Mouse (Mus musculus) forebrain, embryonic 11.5 days (tissue): ENCODE results near the gene Mkrn3. TPM values are rescaled to one million over a fixed set of nuclear protein-coding genes. Genes with fewer than 3 reads are reported as not detected.

Experiments used
- ATAC-seq: fragments of 200-750 bp; cut with Nextera tagmentation; replicated peaks from 2 replicates; pipeline ENCODE4 v1.8.0; 2017; ENCODE audit warnings: moderate TSS enrichment; ENCODE audit not compliant: low FRiP score
- DNase-seq: peaks from one replicate; pipeline ENCODE4 v3.0.0-alpha.2; 2017; ENCODE audit warnings: low spot score
- H3K27ac ChIP-seq: fragments of 300-500 bp; sonication (generic); 2 replicates; pipeline ENCODE4 v1.5.1; 2014; ENCODE audit warnings: low read depth, low read length
- H3K27me3 ChIP-seq: fragments of 300-500 bp; sonication (generic); 2 replicates; pipeline ENCODE4 v1.6.1; 2014; ENCODE audit warnings: mild to moderate bottlenecking, low read length, mixed read lengths; ENCODE audit not compliant: control insufficient read depth, insufficient read depth
- H3K36me3 ChIP-seq: fragments of 300-500 bp; sonication (generic); 2 replicates; pipeline ENCODE4 v1.6.1; 2014; ENCODE audit warnings: mild to moderate bottlenecking, low read length, moderate library complexity, mixed read lengths; ENCODE audit not compliant: control insufficient read depth, insufficient read depth
- H3K4me1 ChIP-seq: fragments of 300-500 bp; sonication (generic); replicated peaks from 2 replicates; pipeline ENCODE4 v1.6.1; 2014; ENCODE audit warnings: low read length, mixed read lengths; ENCODE audit not compliant: control insufficient read depth, insufficient read depth
- H3K4me2 ChIP-seq: fragments of 300-500 bp; sonication (generic); 2 replicates; pipeline ENCODE4 v1.6.1; 2014; ENCODE audit warnings: low read depth, mild to moderate bottlenecking, low read length, moderate library complexity, mixed read lengths; ENCODE audit not compliant: severe bottlenecking
- H3K4me3 ChIP-seq: fragments of 300-500 bp; sonication (generic); 2 replicates; pipeline ENCODE4 v1.5.1; 2014; ENCODE audit warnings: low read depth, low read length
- H3K9ac ChIP-seq: fragments of 300-500 bp; sonication (generic); 2 replicates; pipeline ENCODE4 v1.6.1; 2014; ENCODE audit warnings: low read length
- H3K9me3 ChIP-seq: fragments of 300-500 bp; sonication (generic); 2 replicates; pipeline ENCODE4 v1.6.1; 2016; ENCODE audit warnings: low read length, mixed read lengths; ENCODE audit not compliant: control insufficient read depth
- WGBS: fragments of 180-500 bp; shearing (Covaris S2); extraction: QIAGEN DNeasy Blood & Tissue Kit; methylation state at CpG from one replicate; pipeline ENCODE4 v1.1.7; 2014; 5-methylcytosine and 5-hydroxymethylcytosine counted together
- polyA plus RNA-seq: library from polyadenylated mRNA; unstranded; fragments of >200 nt; fragmentation: Nextera tagmentation; extraction: Ambion mirVana; gene quantifications from 2 replicates; pipeline ENCODE4 v1.2.1, GENCODE M21; 2014

Gene Mkrn3
- polyA plus RNA-seq, 1 experiment from 2014 or later, result 19.3 TPM

GRCm38 (mm10) chr7:62406573-62407050 lies 13.3 kb downstream of the Mkrn3 start:
- H3K27me3 ChIP-seq, result no peaks in the 10 kb centered on the region
- no peaks in the 10 kb centered on the region for H3K9me3 ChIP-seq
- peak overlapping the region; percentile 21 for H3K4me3 ChIP-seq
- 32% methylated on average over 19 of the region's 19 CpGs for WGBS
- peak overlapping the region; percentile 43; the same call in 1 of the 2 replicates for H3K27ac ChIP-seq
- peaks cover 4% of the 10 kb centered on the region; the same call in 1 of the 2 replicates for H3K4me1 ChIP-seq
- DNase-seq, result peak; percentile 70
- H3K9ac ChIP-seq, result peak overlapping the region; percentile 35
- no peaks in the 10 kb centered on the region for H3K36me3 ChIP-seq
- H3K4me2 ChIP-seq, result peak overlapping the region; percentile 52
- ATAC-seq, result peak; percentile 76

- Histone ChIP-seq H3K27ac (0 out of 2 replicates have a peak overlapping the region, but pooled peaks have one; percentile 15), H3K4me3 (no peak overlapping the region), H3K27me3 (no peaks in the 10 kb centered on the region), H3K36me3 (no peaks in the 10 kb centered on the region), H3K9ac (no peak overlapping the region), H3K4me1 (peaks cover 3% of the 10 kb centered on the region; the same call in 1 of the 2 replicates), H3K4me2 (no peak overlapping the region), H3K9me3 (no peaks in the 10 kb centered on the region; the same call in 1 of the 2 replicates)
- DNase-seq (no peak), ATAC-seq (peak; percentile 60)
- 42% methylated on average over 1 of the region's 1 CpGs for WGBS
Measured at GRCm38 (mm10) chr7:62392202-62392601, 27.7 kb downstream of the Mkrn3 start.

- H3K27ac ChIP-seq, result no peak overlapping the region
- no peak for ATAC-seq
- no peak overlapping the region for H3K9ac ChIP-seq
- no peak for DNase-seq
- H3K9me3 ChIP-seq, result no peaks in the 10 kb centered on the region; the same call in 1 of the 2 replicates
- peaks cover 3% of the 10 kb centered on the region; the same call in 1 of the 2 replicates for H3K4me1 ChIP-seq
- no peaks in the 10 kb centered on the region for H3K36me3 ChIP-seq
- no peaks in the 10 kb centered on the region for H3K27me3 ChIP-seq
- 53% methylated on average over 4 of the region's 4 CpGs for WGBS
- no peak overlapping the region for H3K4me2 ChIP-seq
- no peak overlapping the region for H3K4me3 ChIP-seq
Measured at GRCm38 (mm10) chr7:62388291-62388690, 31.6 kb downstream of the Mkrn3 start.

GRCm38 (mm10) chr7:62382391-62382790 lies 37.5 kb downstream of the Mkrn3 start:
- no peak overlapping the region for H3K9ac ChIP-seq
- WGBS, result 5% methylated on average over 2 of the region's 2 CpGs
- DNase-seq (peak; percentile 55), ATAC-seq (no peak; the same call in 1 of the 2 replicates)
- H3K36me3 ChIP-seq, result no peaks in the 10 kb centered on the region
- no peaks in the 10 kb centered on the region; the same call in 1 of the 2 replicates for H3K9me3 ChIP-seq
- H3K27ac ChIP-seq, result no peak overlapping the region
- 0 out of 2 replicates have a peak, but pooled peaks cover 2% of the 10 kb centered on the region for H3K4me1 ChIP-seq
- H3K27me3 ChIP-seq, result no peaks in the 10 kb centered on the region
- no peak overlapping the region for H3K4me2 ChIP-seq
- H3K4me3 ChIP-seq, result no peak overlapping the region

- Histone ChIP-seq H3K27me3 (no peaks in the 10 kb centered on the region), H3K4me2 (peak overlapping the region; percentile 68; the same call in 1 of the 2 replicates)
Measured at GRCm38 (mm10) chr7:62378529-62378928, 41.4 kb downstream of the Mkrn3 start.

GRCm38 (mm10) chr7:62377313-62377712 lies 42.6 kb downstream of the Mkrn3 start:
- ATAC-seq (peak; percentile 56), DNase-seq (no peak)
- Histone ChIP-seq H3K9ac (peak overlapping the region; percentile 61), H3K27me3 (no peaks in the 10 kb centered on the region), H3K36me3 (no peaks in the 10 kb centered on the region), H3K4me1 (0 out of 2 replicates have a peak, but pooled peaks cover 2% of the 10 kb centered on the region), H3K27ac (peak overlapping the region; percentile 53), H3K9me3 (no peaks in the 10 kb centered on the region; the same call in 1 of the 2 replicates), H3K4me3 (peak overlapping the region; percentile 43), H3K4me2 (peak overlapping the region; percentile 68)
- 31% methylated on average over 14 of the region's 14 CpGs for WGBS

More at GRCm38 (mm10) chr7:62378529-62378928, 41.4 kb downstream of the Mkrn3 start:
- ATAC-seq, result no peak
- Histone ChIP-seq H3K27ac (no peak overlapping the region), H3K9ac (no peak overlapping the region), H3K4me1 (0 out of 2 replicates have a peak, but pooled peaks cover 2% of the 10 kb centered on the region), H3K36me3 (no peaks in the 10 kb centered on the region), H3K4me3 (no peak overlapping the region), H3K9me3 (no peaks in the 10 kb centered on the region; the same call in 1 of the 2 replicates)
- WGBS, result 89% methylated on average over 9 of the region's 9 CpGs
- DNase-seq, result peak; percentile 51

GRCm38 (mm10) chr7:62376510-62377304 lies 43.2 kb downstream of the Mkrn3 start, which contains the start of gene Magel2:
Gene Magel2, plus strand, starts transcription at chr7:62377010.
- Histone ChIP-seq H3K9me3 (no peaks in the 10 kb centered on the region; the same call in 1 of the 2 replicates), H3K4me1 (0 out of 2 replicates have a peak, but pooled peaks cover 2% of the 10 kb centered on the region), H3K9ac (peak within 1 kb of the TSS; percentile 61), H3K4me2 (peak within 1 kb of the TSS; percentile 68), H3K36me3 (no peaks in the 10 kb centered on the region), H3K4me3 (peak within 1 kb of the TSS; percentile 43), H3K27me3 (no peaks in the 10 kb centered on the region), H3K27ac (peak within 1 kb of the TSS; percentile 53)
- peak; percentile 92 for ATAC-seq
- peak; percentile 82 for DNase-seq
- 22% methylated on average over 31 of the region's 31 CpGs for WGBS

- DNase-seq (no peak), ATAC-seq (no peak)
- no peak overlapping the region for H3K9ac ChIP-seq
- no peak overlapping the region for H3K4me2 ChIP-seq
- no peaks in the 10 kb centered on the region for H3K36me3 ChIP-seq
- no peak overlapping the region for H3K4me3 ChIP-seq
- WGBS, result 37% methylated on average over 4 of the region's 4 CpGs
- no peaks in the 10 kb centered on the region for H3K27me3 ChIP-seq
- H3K4me1 ChIP-seq, result 0 out of 2 replicates have a peak, but pooled peaks cover 2% of the 10 kb centered on the region
- no peak overlapping the region for H3K27ac ChIP-seq
- H3K9me3 ChIP-seq, result no peaks in the 10 kb centered on the region; the same call in 1 of the 2 replicates
Measured at GRCm38 (mm10) chr7:62375658-62376057, 44.3 kb downstream of the Mkrn3 start.
